Mouse (Mus musculus) liver, adult (tissue): ENCODE results near the gene Slc13a4.

Experiments
- GATA4 ChIP-seq: IDR thresholded peaks from 2 replicates; pipeline ENCODE4 v1.6.1; 2014; ENCODE audit warnings: mild to moderate bottlenecking, low read length; ENCODE audit not compliant: insufficient replicate concordance

The Slc13a4 gene

GRCm38 (mm10) chr6:35252477-35253346, 55.2 kb downstream of the Slc13a4 start:
- no peak; the same call in 1 of the 2 replicates for TF ChIP-seq GATA4

GRCm38 (mm10) chr6:35251807-35252476, 56.0 kb downstream of the Slc13a4 start:
- no peak for TF ChIP-seq GATA4

GRCm38 (mm10) chr6:35245086-35245485, 62.8 kb downstream of the Slc13a4 start:
- TF ChIP-seq GATA4: no peak

GRCm38 (mm10) chr6:35243989-35244388, 63.9 kb downstream of the Slc13a4 start:
- no peak for TF ChIP-seq GATA4

GRCm38 (mm10) chr6:35243252-35243651, 64.7 kb downstream of the Slc13a4 start:
- no peak for TF ChIP-seq GATA4

- TF ChIP-seq GATA4: no peak
Measured at GRCm38 (mm10) chr6:35236108-35236785, 71.7 kb downstream of the Slc13a4 start.

GRCm38 (mm10) chr6:35229415-35229814, 78.5 kb downstream of the Slc13a4 start:
- no peak for TF ChIP-seq GATA4

- no peak for TF ChIP-seq GATA4
Measured at GRCm38 (mm10) chr6:35225696-35226095, 82.2 kb downstream of the Slc13a4 start.
